31 mouse cellular contexts compared by ENCODE assay signal in genomic region chrX:7937667-7938066, GRCm38 (mm10). TPM values are rescaled to one million over a fixed set of nuclear protein-coding genes. Genes with fewer than 3 reads are reported as not detected.
DNase-seq lines count a peak whose midpoint lies in the region; ATAC-seq and TF ChIP-seq lines count a peak whose summit lies in the region.
"Had no signal": no experiment of that assay in that cellular context is flagged by ENCODE, and none has a peak within 500 bp of the region (broad histone marks: within the 10 kb centered on the region; RNA-seq: fewer than 3 reads in every experiment).

No protein-coding gene starts in this region.

- 0 out of 2 replicates have a peak, but pooled peaks have one; percentile 60 for ATAC-seq in erythroblast, adult 5-6 weeks (replicated peaks; ENCODE audit: low FRiP score, poor library complexity, severe bottlenecking)
- ATAC-seq: CD4-positive, CD25-positive, alpha-beta regulatory T cell, adult 4 months; forebrain, embryonic 15.5 days; hindbrain, postnatal 0 days; inflammation-experienced regulatory T-cells, adult 6 months; intestine, embryonic 16.5 days had no signal

- no peak overlapping the region for H3K9ac ChIP-seq in ES-E14 (ENCODE audit: insufficient read depth, low read depth, low read length, poor library complexity, severe bottlenecking)
- H3K9ac ChIP-seq: forebrain, embryonic 12.5 days; forebrain, embryonic 15.5 days; heart, embryonic 13.5 days; hindbrain, embryonic 14.5 days had no signal

- H3K4me3 ChIP-seq in ES-E14 (ENCODE audit: insufficient read depth in 1 of 2, low read depth in 1 of 2, low read length in 2 of 2, poor library complexity in 1 of 2, severe bottlenecking in 1 of 2): no peak overlapping the region
- H3K4me3 ChIP-seq: forebrain, embryonic 12.5 days; forebrain, embryonic 15.5 days; heart, adult 2 months; heart, embryonic 10.5 days; heart, embryonic 13.5 days had no signal

- H3K36me3 ChIP-seq in ES-E14 (ENCODE audit: control insufficient read depth, insufficient read depth, low read length, poor library complexity, severe bottlenecking): peaks cover 34% of the 10 kb centered on the region

- DNase-seq in 3134 (ENCODE audit: extremely low read depth, insufficient read length, low spot score) (peak; percentile 68), 416B (ENCODE audit: low read depth) (peak; percentile 6), ES-E14 (ENCODE audit: low read depth, low spot score) (no peak)
- DNase-seq in urinary bladder, postnatal 10 days (ENCODE audit: low spot score): no peak
- DNase-seq in left cerebral cortex, postnatal 25 days (ENCODE audit: low spot score in 2 of 2): no peak
- DNase-seq in cerebellum, adult 11-12 months: no peak
- DNase-seq: adrenal gland, adult 8-10 months; adrenal gland, postnatal 25 days; B cell, adult 2 months; cerebellum, adult 18-20 months; cerebellum, adult 9-10 months; cerebellum, postnatal 14 days; gastrocnemius, postnatal 10 days; gastrocnemius, postnatal 36 days; heart, adult 2 months; heart, postnatal 14 days; heart, postnatal 4 days; kidney, adult 18-20 months had no signal

- peaks cover 0 to 4% of the 10 kb centered on the region in 2 experiments; a peak in 1 of 4 replicates for H3K4me1 ChIP-seq in ES-E14 (ENCODE audit: control insufficient read depth in 2 of 2, insufficient read depth in 2 of 2, low read length in 2 of 2, poor library complexity in 1 of 2)
- H3K4me1 ChIP-seq: forebrain, embryonic 12.5 days; forebrain, embryonic 15.5 days; heart, embryonic 10.5 days; heart, embryonic 13.5 days had no signal

- in situ Hi-C loops in ES-E14 (cut with MboI; ENCODE audit: low sequenced_read_pairs in 2 of 2, unreplicated experiment in 2 of 2): no loop called here

- intact Hi-C loops in left cerebral cortex, postnatal 25 days (cut with DNase I): no loop called here

- 0 out of 2 replicates have a peak overlapping the region, but pooled peaks have one; percentile 19 for H3K27ac ChIP-seq in ES-E14 (ENCODE audit: insufficient read depth, low read depth, low read length, poor library complexity, severe bottlenecking)
- H3K27ac ChIP-seq: forebrain, embryonic 12.5 days; forebrain, embryonic 15.5 days; heart, adult 2 months; heart, embryonic 10.5 days; heart, embryonic 13.5 days; hindbrain, embryonic 14.5 days; hindbrain, postnatal 0 days had no signal

- H3K9me3 ChIP-seq in ES-E14 (ENCODE audit: control insufficient read depth, insufficient read depth, low read depth, low read length): no peaks in the 10 kb centered on the region
- H3K9me3 ChIP-seq: forebrain, embryonic 12.5 days; forebrain, embryonic 15.5 days; G1E; heart, embryonic 10.5 days; heart, embryonic 13.5 days had no signal

TF ChIP-seq in ES-E14, 5 proteins besides CTCF, POLR2A, EP300 and RAD21:
- no peak for TF ChIP-seq MAFK (IDR thresholded peaks at IDR 0.05; ENCODE audit: insufficient read depth, low read depth, low read length)
- TF ChIP-seq HCFC1 (IDR thresholded peaks at IDR 0.05; ENCODE audit: borderline replicate concordance, insufficient read depth, low read length): no peak
- TF ChIP-seq ZC3H11A (IDR thresholded peaks at IDR 0.05; ENCODE audit: borderline replicate concordance, low read depth, low read length): no peak
- TF ChIP-seq CHD2 (IDR thresholded peaks at IDR 0.05; ENCODE audit: low read depth, low read length): no peak
- TF ChIP-seq ZNF384 (IDR thresholded peaks at IDR 0.05; ENCODE audit: low read depth, low read length): no peak

RNA-seq across cellular contexts. Expression of gene Eras, which starts 9.3 kb away (rescaled TPM):
- total RNA-seq in ES-E14 (2012; rRNA removed): 60.6 and 60.8 TPM in 2 replicates
- total RNA-seq in erythroblast, adult 5-6 weeks (2015; ENCODE audit: low replicate concordance): not detected in 2 replicates
- total RNA-seq in erythroblast, adult 5-6 weeks (2017; ENCODE audit: low replicate concordance): not detected in 2 replicates
- total RNA-seq in left cerebral cortex, postnatal 25 days (2021): not detected
- total RNA-seq: adrenal gland, adult 8-10 months; adrenal gland, postnatal 25 days; G1E; gastrocnemius, adult 18-20 months; gastrocnemius, postnatal 10 days; gastrocnemius, postnatal 36 days; granulocyte monocyte progenitor cell, adult 5-6 weeks; heart, adult 2 months; heart, postnatal 14 days; heart, postnatal 4 days; hindbrain, postnatal 0 days had no signal

RNA-seq across cellular contexts. Expression of gene Hdac6, which starts 10.0 kb away (rescaled TPM):
- 54.6 and 98.5 TPM in 2 replicates for total RNA-seq in ES-E14 (2012; rRNA removed)
- 5.0 and 9.0 TPM in 2 replicates for total RNA-seq in erythroblast, adult 5-6 weeks (2015; ENCODE audit: low replicate concordance)
- total RNA-seq in erythroblast, adult 5-6 weeks (2017; ENCODE audit: low replicate concordance): 2.4 and 6.8 TPM in 2 replicates
- total RNA-seq in left cerebral cortex, postnatal 25 days (2021): 10 to 100 TPM; 49.9 to 50.4 TPM

RNA-seq across cellular contexts. Expression of gene Pcsk1n, which starts 18.0 kb away (rescaled TPM):
- 10.5 and 25.2 TPM in 2 replicates for total RNA-seq in ES-E14 (2012; rRNA removed)
- total RNA-seq in erythroblast, adult 5-6 weeks (2015; ENCODE audit: low replicate concordance): not detected in 2 replicates
- total RNA-seq in erythroblast, adult 5-6 weeks (2017; ENCODE audit: low replicate concordance): not detected in 2 replicates
- 100 to 1,000 TPM; 397 to 420 TPM for total RNA-seq in left cerebral cortex, postnatal 25 days (2021)
- total RNA-seq: G1E; gastrocnemius, adult 18-20 months; gastrocnemius, postnatal 36 days; granulocyte monocyte progenitor cell, adult 5-6 weeks; heart, postnatal 14 days; heart, postnatal 4 days had no signal

RNA-seq across cellular contexts. Expression of gene Gm10490, which starts 28.3 kb away (rescaled TPM):
- not detected in 2 replicates for total RNA-seq in ES-E14 (2012; rRNA removed)
- not detected in 2 replicates for total RNA-seq in erythroblast, adult 5-6 weeks (2015; ENCODE audit: low replicate concordance)
- total RNA-seq in erythroblast, adult 5-6 weeks (2017; ENCODE audit: low replicate concordance): not detected in 2 replicates
- not detected for total RNA-seq in left cerebral cortex, postnatal 25 days (2021)
- total RNA-seq: adrenal gland, adult 8-10 months; gastrocnemius, adult 18-20 months; gastrocnemius, postnatal 10 days; gastrocnemius, postnatal 36 days; granulocyte monocyte progenitor cell, adult 5-6 weeks; heart, adult 2 months; heart, postnatal 14 days; heart, postnatal 4 days; hindbrain, postnatal 0 days had no signal

RNA-seq across cellular contexts. Expression of gene Gm10491, which starts 30.0 kb away (rescaled TPM):
- not detected in 2 replicates for total RNA-seq in ES-E14 (2012; rRNA removed)
- not detected in 2 replicates for total RNA-seq in erythroblast, adult 5-6 weeks (2015; ENCODE audit: low replicate concordance)
- not detected in 2 replicates for total RNA-seq in erythroblast, adult 5-6 weeks (2017; ENCODE audit: low replicate concordance)
- total RNA-seq in left cerebral cortex, postnatal 25 days (2021): not detected
- total RNA-seq: adrenal gland, adult 8-10 months; adrenal gland, postnatal 25 days; G1E; gastrocnemius, adult 18-20 months; gastrocnemius, postnatal 10 days; gastrocnemius, postnatal 36 days; granulocyte monocyte progenitor cell, adult 5-6 weeks; heart, adult 2 months; heart, postnatal 14 days; heart, postnatal 4 days; hindbrain, postnatal 0 days had no signal

Comparison
In these comparisons a context has a peak if more than half of its experiments do, and no peak if none do; other contexts are left out.
1. DNase-seq: peak in 3134 (single experiment) and 416B (single experiment); none in ES-E14 (single experiment), urinary bladder, postnatal 10 days (single experiment), left cerebral cortex, postnatal 25 days (0 of 2) and cerebellum, adult 11-12 months (single experiment).
2. RNA of gene Eras, which starts 9.3 kb away (total RNA-seq): 60.6 to 60.8 TPM in ES-E14; not detected in erythroblast, adult 5-6 weeks and not detected in left cerebral cortex, postnatal 25 days; every median in the first group is over 10 times any median in the second.
3. RNA of gene Pcsk1n, which starts 18.0 kb away (total RNA-seq): 397 to 420 TPM in left cerebral cortex, postnatal 25 days; 10.5 to 25.2 TPM in ES-E14 and not detected in erythroblast, adult 5-6 weeks; every median in the first group is over 10 times any median in the second.